Mouse (Mus musculus): ENCODE data around the gene Olfr612.
"Not testable (repeated sequence)": the region's sequence is repeated elsewhere in the genome, so short reads cannot be mapped to it uniquely, and the experiment has no call there.

The Olfr612 gene

DNA sequence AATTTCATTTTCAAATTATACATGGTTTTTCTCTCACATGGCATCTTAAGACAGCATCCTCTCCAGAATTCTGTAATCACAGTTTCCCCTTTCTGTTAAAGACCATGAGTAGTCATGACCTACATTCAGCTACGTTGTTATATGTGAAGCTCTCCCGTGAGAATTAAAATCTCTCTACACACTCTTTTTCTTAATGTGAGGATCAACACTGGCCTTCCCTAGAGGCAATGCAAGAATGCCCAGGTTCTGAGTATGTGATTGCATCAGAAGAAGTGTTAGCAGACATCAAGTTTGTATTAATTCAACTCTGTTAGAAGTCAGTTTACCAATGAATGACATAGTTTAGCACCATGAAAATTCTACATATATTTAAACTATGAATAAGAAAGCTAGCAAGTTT, at the start of gene Olfr612:
Gene Olfr612, minus strand, starts transcription at position 101 of the 400 bp plus-strand sequence.
- not testable (repeated sequence) for DNase-seq (ENCODE audit: low spot score in 2 of 2)

DNA sequence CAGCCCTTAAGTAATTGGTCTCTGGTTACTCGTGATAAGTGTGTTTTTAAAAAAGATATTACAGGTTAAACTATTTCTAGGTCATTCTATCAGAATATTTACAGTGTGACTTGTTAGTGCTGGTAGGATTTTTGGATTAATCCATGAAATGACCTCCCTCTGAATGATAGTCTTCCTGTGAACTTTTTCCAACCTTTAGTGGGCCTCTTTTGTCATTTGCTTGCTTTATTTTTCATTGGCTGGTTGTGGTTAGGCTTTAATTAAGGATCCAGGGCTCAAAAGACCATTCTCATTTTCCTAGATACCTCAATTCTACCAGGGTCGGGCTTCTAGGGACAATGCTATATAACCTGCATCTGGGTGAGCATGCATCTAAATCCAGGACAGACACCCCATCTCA, 47.3 kb upstream of the Olfr612 start, which contains the start of gene Olfr618:
Gene Olfr618, plus strand, starts transcription at position 301 of the 400 bp plus-strand sequence.
- no peak for DNase-seq (ENCODE audit: low spot score in 2 of 2)

DNA sequence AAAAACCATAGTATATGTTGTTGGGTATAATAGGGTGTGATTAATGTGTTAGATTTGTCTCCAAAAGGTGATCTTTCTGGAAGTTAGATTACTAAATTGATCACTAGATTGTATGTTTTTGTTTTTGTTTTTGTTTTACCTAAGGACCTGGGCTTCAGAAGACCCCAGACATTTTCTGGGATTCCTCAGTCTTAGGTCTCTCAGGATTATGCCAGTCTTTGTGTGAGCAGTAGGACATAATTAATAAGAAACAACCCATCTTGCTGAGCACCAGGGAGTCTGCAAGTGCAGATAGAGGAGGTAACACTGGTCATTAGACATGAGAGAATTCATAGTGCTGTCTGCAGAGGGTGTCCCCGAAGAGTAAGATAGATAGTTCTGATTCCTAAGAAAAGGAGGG, 30.2 kb upstream of the Olfr612 start, which contains the start of gene Olfr617:
Gene Olfr617, plus strand, starts transcription at position 301 of the 400 bp plus-strand sequence.
- no peak for DNase-seq (ENCODE audit: low spot score in 2 of 2)

DNA sequence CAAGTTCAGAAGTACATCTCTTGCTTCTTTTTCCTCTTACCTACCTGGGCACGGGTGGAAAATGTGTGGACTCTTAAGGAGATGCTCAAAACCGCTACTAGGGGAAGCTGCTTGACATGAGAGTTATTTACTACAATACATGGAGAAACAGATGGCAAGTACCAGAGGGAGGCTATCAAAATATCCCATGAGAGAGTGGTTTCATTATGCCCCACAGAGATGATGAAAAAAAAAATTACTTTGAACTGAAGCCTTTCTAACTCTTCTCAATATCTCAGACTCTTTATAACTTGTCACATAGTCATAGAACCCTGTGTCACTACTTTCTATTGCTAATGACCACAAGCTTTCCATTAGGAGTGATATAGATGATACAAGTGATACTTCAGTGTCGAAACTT, 26.5 kb upstream of the Olfr612 start, which contains the start of gene Olfr616:
Gene Olfr616, minus strand, starts transcription at position 101 of the 400 bp plus-strand sequence.
- DNase-seq (ENCODE audit: low spot score in 2 of 2): no peak

DNA sequence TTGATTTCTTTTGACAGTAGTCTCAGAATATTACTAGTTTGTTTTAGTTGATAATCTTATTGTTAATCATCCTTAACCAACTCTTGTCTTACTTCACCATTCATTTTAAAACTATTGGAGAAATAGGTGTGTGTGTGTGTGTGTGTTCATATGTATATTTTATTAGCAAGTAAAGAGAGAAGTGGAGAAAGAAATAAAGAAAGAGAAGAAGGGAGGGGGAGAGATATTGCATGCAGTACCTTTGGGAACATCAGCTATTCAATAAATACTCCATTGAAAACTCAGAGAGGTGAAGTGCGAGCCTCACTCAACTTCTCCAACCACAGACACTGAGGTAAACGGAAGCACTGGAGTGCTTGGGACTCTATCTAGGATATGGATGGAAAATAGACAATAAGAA, 13.3 kb upstream of the Olfr612 start, which contains the start of gene Olfr615:
Gene Olfr615, plus strand, starts transcription at position 301 of the 400 bp plus-strand sequence.
- no peak for DNase-seq (ENCODE audit: low spot score in 2 of 2)

DNA sequence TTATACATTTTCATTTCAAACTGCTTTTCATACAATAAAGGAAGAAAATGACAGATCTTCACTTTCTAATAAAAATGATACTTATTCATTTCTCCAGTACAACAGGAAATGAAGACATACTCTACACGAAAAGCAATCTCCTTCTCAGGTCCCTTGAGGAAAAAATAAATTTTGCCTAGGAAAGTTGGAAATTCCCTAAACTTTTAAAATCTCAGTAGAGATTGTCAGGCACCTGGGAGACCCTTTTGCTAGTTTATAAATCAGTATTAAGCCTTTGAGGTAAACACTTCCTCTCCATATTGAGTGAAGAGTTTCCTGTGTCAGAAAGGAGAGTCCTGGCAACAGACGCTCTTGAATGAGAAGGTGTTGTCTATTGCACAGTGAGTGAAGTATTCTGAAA, 5.3 kb upstream of the Olfr612 start, which contains the start of gene Olfr613:
Gene Olfr613, plus strand, starts transcription at position 301 of the 400 bp plus-strand sequence.
- no peak for DNase-seq (ENCODE audit: low spot score in 2 of 2)

DNA sequence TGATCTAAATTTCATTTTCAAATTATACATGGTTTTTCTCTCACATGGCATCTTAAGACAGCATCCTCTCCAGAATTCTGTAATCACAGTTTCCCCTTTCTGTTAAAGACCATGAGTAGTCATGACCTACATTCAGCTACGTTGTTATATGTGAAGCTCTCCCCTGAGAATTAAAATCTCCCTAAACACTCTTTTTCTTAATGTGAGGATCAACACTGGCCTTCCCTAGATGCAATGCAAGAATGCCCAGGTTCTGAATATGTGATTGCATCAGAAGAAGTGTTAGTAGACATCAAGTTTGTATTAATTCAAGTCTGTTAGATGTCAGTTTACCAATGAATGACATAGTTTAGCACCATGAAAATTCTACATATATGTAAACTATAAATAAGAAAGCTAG, 21.8 kb downstream of the Olfr612 start, which contains the start of gene Olfr611:
Gene Olfr611, minus strand, starts transcription at position 101 of the 400 bp plus-strand sequence.
- DNase-seq (ENCODE audit: low spot score in 2 of 2): not testable (repeated sequence)

DNA sequence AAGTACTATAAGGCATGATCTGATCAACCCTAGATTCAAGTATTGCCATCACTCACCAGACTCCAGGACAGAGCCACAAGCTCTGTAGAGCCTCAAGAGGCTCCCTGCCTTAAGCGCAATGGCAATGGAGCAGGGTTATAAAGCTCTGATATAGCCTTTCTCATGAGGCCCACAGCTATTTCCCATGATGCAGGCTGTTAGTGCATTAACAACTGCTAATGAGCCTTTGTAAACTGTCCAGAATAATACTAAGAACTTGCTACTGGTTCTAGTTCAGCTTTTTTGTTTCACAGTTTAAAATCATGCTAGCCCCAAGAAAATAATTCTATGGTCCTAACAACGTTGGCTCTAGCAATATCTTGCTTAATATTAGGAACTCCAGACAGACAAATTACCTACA, 30.5 kb downstream of the Olfr612 start, which contains the start of gene Olfr610:
Gene Olfr610, minus strand, starts transcription at position 101 of the 400 bp plus-strand sequence.
- no peak for DNase-seq (ENCODE audit: low spot score in 2 of 2)

DNA sequence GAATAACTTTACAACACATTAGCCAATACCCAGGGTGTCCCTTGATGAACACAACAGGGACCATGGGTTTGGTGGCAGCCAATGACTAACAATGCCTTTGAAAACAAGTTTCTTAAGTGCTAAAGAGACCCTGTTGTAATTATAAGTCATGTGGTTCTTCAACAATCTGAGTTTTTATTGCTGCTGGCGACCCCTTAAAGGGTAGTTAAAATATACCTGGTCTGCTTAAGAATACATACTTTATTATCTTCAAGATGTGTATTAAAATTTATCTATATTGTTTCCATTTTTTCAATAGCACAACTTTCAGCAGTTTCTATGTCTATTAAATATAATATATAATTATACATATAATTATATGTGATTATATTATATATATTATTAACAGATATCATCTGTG, 44.6 kb downstream of the Olfr612 start, which contains the start of gene Olfr609:
Gene Olfr609, minus strand, starts transcription at position 101 of the 400 bp plus-strand sequence.
- no peak for DNase-seq (ENCODE audit: low spot score in 2 of 2)

Measured in cerebellum, postnatal 4 days (tissue).